Mouse (Mus musculus): ENCODE results near the gene Abca12.

- TF ChIP-seq CTCF (IDR thresholded peaks at IDR 0.05; ENCODE audit: low read depth) (no peak), EP300 (IDR thresholded peaks at IDR 0.05; ENCODE audit: low read depth) (no peak)
Observed at GRCm38 (mm10) chr1:71418467-71418866, 3.8 kb upstream of the Abca12 start.
